Mouse (Mus musculus): Measurements from ENCODE around the gene Dlg4.

The Dlg4 gene

DNA sequence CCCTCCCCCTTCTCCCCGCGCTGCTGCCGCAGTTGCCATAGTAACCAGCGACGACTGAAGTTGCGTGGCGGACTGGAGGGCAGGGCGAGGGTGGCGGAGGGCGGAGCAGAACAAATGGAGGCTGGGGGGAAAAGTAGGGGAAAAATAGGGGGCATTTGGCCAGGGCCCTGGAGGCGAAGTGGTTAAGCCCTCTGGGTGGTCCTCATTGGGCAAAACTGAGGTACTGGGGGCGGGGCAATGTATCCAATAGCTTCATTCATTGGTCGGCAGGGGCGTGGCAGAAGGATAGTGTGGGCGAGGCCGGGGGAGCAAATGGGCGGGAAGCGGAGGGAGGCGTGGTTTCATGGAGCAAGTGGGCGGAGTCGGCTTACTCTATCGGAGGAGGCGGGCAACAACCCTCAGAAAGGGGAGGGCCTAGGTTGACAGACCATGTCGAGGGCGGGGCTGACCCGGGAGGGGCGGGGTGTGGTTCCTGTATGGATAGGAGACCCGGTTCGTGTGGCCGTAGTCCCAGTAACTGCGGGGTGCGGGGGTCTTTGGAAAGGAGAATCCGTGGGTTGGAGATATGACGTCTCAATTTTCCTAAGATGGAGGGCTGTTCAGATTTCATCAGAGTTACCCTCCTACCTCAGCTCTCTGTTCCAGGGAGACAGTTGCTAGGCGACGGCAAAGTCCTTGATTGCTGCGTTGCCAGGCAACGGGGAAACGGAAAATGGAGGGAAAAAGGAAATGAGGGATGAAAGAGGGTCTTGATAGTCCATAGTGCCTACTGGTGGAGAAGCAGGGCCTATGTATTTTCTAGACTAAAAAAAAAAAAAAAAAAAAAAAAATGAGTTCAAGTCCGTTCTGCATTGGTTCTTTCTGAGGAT lies 4.8 kb downstream of the Dlg4 start:
- DNase-seq, result peak; percentile 96 to 98

- DNase-seq, result peak in 1 of 2 experiments; percentile 56
These were observed 6.9 kb downstream of the Dlg4 start for GRCm38 (mm10) chr11:70023481-70024150.

- DNase-seq, result no peak
These were observed 7.4 kb downstream of the Dlg4 start for GRCm38 (mm10) chr11:70024151-70024514.

- DNase-seq, result peak; percentile 58 to 60
These were observed 9.9 kb downstream of the Dlg4 start for GRCm38 (mm10) chr11:70026689-70027088.

GRCm38 (mm10) chr11:70027397-70027796 lies 10.7 kb downstream of the Dlg4 start:
- peak; percentile 68 to 77 for DNase-seq

GRCm38 (mm10) chr11:70028401-70029129 lies 11.8 kb downstream of the Dlg4 start:
- DNase-seq, result peak in 1 of 2 experiments; percentile 42

DNA sequence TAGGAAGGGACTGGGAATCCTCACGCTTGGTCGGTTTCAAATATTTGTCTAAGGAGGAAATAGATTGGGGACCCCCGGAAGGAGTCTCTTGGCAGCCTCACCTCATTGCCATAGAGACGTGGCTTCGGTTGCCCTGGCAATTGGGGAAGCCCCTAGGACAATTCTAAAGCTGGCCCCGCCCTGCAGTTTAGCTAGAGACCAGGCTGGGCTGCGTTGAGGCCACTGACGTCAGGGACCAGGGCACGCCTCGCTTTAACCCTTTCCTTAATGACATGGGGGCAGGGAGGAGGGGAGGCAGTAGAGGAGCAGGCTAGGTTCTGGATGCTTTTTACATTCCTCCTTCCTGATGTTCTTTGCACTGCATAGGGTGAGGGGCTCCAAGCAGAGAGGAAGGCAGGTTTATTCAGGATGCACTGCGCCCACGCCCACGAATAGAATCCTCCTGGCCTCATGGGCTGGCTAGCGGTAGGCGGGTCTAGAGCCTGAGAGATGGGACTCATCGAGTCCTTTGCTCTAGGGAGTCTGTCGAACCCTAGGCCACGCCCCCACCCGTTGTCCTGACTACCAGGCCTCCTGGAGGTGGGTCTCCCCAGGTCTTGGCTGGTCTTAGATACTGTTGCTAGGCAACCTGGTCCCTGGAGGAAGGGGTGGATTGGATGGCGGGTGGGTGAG lies 12.5 kb downstream of the Dlg4 start:
- peak; percentile 66 to 78 for DNase-seq

DNA sequence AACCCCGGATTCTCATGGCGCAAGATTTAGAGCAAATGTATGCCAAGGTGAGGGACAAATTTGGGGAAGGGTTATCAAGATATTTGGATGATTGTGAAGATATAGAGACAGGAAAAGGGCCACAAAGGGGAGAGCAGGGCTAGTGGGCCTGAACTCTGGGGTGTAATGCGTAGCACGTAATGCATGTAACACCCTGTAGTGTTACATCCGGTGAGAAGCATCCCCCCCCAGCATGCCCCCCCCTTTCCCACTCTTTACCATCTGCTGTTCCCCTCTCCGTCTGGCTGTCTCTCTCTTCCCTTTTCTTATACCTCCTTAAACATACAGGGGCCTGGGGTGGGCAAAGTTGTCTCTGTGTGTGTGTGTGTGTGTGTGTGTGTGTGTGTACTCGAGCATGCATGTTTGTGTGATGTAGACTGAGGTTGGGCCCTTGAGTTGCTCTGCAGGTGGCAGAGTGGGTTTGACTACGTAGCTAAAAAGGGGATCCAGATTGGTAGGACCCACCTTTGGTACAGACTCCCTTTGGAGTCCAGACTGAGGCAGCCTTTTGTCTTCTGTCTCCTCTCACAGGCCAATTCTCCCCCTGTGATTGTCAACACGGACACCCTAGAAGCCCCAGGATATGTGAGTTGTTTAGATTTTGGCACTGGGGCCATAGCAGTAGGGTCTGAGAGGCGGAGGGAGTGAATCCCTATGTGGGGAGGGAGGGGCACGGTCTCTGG lies 13.2 kb downstream of the Dlg4 start:
- DNase-seq, result no peak

DNA sequence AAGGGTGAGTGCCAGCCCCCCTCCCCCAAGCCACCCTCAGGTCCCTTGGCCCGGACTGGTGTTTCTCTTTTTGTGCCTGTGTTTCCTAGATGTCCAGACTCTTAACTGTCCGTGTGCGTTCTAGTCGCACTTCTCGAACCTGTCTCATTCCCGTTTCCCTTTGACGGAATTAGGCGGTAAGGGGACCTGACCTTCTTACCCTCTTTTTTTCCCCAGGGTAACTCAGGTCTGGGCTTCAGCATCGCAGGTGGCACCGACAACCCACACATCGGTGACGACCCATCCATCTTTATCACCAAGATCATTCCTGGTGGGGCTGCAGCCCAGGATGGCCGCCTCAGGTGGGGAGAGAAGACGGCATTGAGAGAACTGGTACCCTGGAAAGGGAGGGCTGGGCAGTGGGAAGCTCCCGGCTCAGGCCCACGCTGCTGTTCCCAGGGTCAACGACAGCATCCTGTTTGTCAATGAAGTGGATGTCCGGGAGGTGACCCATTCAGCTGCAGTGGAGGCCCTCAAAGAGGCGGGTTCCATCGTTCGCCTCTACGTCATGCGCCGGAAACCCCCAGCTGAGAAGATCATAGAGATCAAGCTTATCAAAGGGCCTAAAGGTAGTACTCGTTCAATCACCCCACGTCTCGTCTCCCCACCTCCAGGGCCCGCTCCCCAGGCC lies 14.0 kb downstream of the Dlg4 start:
- DNase-seq, result no peak

- no peak for DNase-seq
These were observed 14.6 kb downstream of the Dlg4 start for GRCm38 (mm10) chr11:70031321-70031670.

DNA sequence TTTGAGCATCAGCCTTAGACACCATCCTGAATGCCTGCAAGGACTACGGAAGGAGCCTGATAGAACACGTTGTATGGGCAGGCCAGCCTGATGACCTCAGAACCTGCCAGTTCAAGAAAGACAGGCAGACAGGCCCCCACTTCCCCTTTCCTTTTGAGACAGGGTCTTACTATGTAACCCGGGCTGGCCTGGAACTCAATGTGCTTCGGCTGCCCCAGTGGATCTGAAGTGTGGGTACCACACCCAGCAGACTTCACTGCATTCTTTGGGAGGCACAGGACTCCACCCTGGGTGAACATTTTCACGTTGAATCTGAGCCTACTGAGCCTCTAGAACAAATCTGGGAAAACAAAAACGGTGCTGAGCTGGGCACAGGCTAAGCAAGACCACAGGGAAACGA lies 21.4 kb downstream of the Dlg4 start:
- DNase-seq, result no peak

DNA sequence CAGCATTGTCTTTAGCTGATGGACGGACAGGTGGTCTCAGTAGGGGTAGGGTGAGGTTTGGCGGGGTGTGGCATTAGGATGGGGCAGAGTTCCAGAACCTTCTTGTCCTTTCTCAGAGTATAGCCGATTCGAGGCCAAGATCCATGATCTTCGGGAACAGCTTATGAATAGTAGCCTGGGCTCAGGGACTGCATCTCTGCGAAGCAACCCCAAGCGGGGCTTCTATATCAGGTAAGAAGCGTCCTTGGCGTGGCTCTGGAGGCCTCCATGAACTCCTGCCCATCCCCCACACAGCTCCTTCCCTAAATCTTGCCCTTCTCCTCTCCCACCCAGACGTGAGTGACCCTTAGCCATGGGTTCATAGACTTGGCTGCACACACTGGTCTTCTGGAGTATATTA lies 22.9 kb downstream of the Dlg4 start:
- no peak for DNase-seq

- DNase-seq, result no peak
These were observed 23.4 kb downstream of the Dlg4 start for GRCm38 (mm10) chr11:70040184-70040583.

GRCm38 (mm10) chr11:70042309-70043085 lies 25.8 kb downstream of the Dlg4 start:
- DNase-seq, result peak; percentile 14 to 41

DNA sequence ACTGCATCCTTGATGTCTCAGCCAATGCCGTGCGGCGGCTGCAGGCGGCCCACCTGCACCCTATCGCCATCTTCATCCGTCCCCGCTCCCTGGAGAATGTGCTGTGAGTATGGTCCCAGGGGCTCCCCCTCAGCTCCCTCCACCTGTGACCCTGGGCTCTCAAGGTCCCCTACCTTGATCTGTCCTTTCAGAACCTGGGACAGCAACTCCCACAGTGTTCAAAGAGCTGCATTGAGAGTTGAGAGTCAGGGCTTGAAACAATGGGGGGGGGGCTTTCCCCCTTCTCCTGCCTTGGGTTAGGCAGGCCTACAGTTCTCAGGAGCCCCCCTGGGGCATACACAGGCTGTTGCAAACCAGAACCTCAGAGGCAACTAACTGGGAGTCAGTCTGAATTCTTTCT lies 26.9 kb downstream of the Dlg4 start:
- no peak for DNase-seq

- no peak for DNase-seq
These were observed 28.7 kb downstream of the Dlg4 start for GRCm38 (mm10) chr11:70045435-70045834.

DNA sequence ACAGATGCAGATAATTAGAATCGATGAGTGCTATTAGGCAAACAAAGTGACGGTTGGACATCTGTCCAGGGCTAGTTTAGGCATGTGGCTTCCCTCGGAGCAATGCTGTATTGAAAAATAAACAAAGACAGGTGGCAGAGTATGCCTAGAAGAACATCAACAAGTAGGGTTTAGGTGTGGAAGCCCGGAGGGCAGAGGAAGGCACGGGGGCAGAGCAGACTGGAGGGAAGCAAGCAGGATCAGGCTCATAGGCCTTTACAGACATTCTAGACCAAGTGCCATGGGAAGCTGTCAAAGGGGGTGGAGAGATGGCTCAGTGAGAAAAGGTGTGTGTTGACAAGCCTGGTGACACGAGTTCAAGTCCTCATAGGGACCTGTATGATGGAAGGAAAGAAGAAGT lies 32.6 kb downstream of the Dlg4 start:
- DNase-seq, result no peak

- no peak for DNase-seq
These were observed 33.1 kb downstream of the Dlg4 start for GRCm38 (mm10) chr11:70049816-70050215.

- no peak for DNase-seq
These were observed 36.4 kb downstream of the Dlg4 start for GRCm38 (mm10) chr11:70053156-70053555.

GRCm38 (mm10) chr11:70053898-70054570 lies 37.3 kb downstream of the Dlg4 start, which contains the start of gene Asgr1:
Gene Asgr1 (plus strand): TSS chr11:70054085.
- no peak for DNase-seq

Data from cerebellum, adult 18-20 months (tissue).